Mouse (Mus musculus): ENCODE results near the gene Chac1. TPM values are rescaled to one million over a fixed set of nuclear protein-coding genes. Genes with fewer than 3 reads are reported as not detected.

The Chac1 gene
- polyA plus RNA-seq, 1 experiment, result 6.1 TPM

GRCm38 (mm10) chr2:119329123-119329817 is 21.8 kb upstream of the Chac1 start:
- peak; percentile 68 for DNase-seq (ENCODE audit: low read depth)
- TF ChIP-seq POLR2A (IDR thresholded peaks at IDR 0.05; ENCODE audit: borderline replicate concordance, extremely low read depth, insufficient read depth, insufficient read length, poor library complexity, severe bottlenecking) (no peak), CTCF (IDR thresholded peaks at IDR 0.05; ENCODE audit: borderline replicate concordance, extremely low read depth, insufficient read depth, insufficient read length) (no peak)

GRCm38 (mm10) chr2:119330795-119331194 is 20.2 kb upstream of the Chac1 start:
- TF ChIP-seq POLR2A (IDR thresholded peaks at IDR 0.05; ENCODE audit: borderline replicate concordance, extremely low read depth, insufficient read depth, insufficient read length, poor library complexity, severe bottlenecking), result no peak
- no peak for TF ChIP-seq CTCF (IDR thresholded peaks at IDR 0.05; ENCODE audit: borderline replicate concordance, extremely low read depth, insufficient read depth, insufficient read length)
- no peak for DNase-seq (ENCODE audit: low read depth)

- TF ChIP-seq CTCF (IDR thresholded peaks at IDR 0.05; ENCODE audit: borderline replicate concordance, extremely low read depth, insufficient read depth, insufficient read length) (no peak), POLR2A (IDR thresholded peaks at IDR 0.05; ENCODE audit: borderline replicate concordance, extremely low read depth, insufficient read depth, insufficient read length, poor library complexity, severe bottlenecking) (no peak)
- no peak for DNase-seq (ENCODE audit: low read depth)
These were observed 18.8 kb upstream of the Chac1 start for GRCm38 (mm10) chr2:119332177-119332661.

- TF ChIP-seq POLR2A (IDR thresholded peaks at IDR 0.05; ENCODE audit: borderline replicate concordance, extremely low read depth, insufficient read depth, insufficient read length, poor library complexity, severe bottlenecking) (no peak), CTCF (IDR thresholded peaks at IDR 0.05; ENCODE audit: borderline replicate concordance, extremely low read depth, insufficient read depth, insufficient read length) (no peak)
- DNase-seq (ENCODE audit: low read depth), result no peak
These were observed 16.9 kb upstream of the Chac1 start for GRCm38 (mm10) chr2:119334135-119334534.

GRCm38 (mm10) chr2:119334964-119335525 is 16.0 kb upstream of the Chac1 start:
- TF ChIP-seq CTCF (IDR thresholded peaks at IDR 0.05; ENCODE audit: borderline replicate concordance, extremely low read depth, insufficient read depth, insufficient read length), result no peak
- TF ChIP-seq POLR2A (IDR thresholded peaks at IDR 0.05; ENCODE audit: borderline replicate concordance, extremely low read depth, insufficient read depth, insufficient read length, poor library complexity, severe bottlenecking), result no peak
- DNase-seq (ENCODE audit: low read depth), result no peak

GRCm38 (mm10) chr2:119335535-119335934 is 15.5 kb upstream of the Chac1 start:
- TF ChIP-seq CTCF (IDR thresholded peaks at IDR 0.05; ENCODE audit: borderline replicate concordance, extremely low read depth, insufficient read depth, insufficient read length) (no peak), POLR2A (IDR thresholded peaks at IDR 0.05; ENCODE audit: borderline replicate concordance, extremely low read depth, insufficient read depth, insufficient read length, poor library complexity, severe bottlenecking) (no peak)
- no peak for DNase-seq (ENCODE audit: low read depth)

- no peak for DNase-seq (ENCODE audit: low read depth)
These were observed 15.0 kb upstream of the Chac1 start for GRCm38 (mm10) chr2:119336002-119336401.

GRCm38 (mm10) chr2:119336470-119336869 is 14.6 kb upstream of the Chac1 start:
- DNase-seq (ENCODE audit: low read depth), result no peak
- TF ChIP-seq POLR2A (IDR thresholded peaks at IDR 0.05; ENCODE audit: borderline replicate concordance, extremely low read depth, insufficient read depth, insufficient read length, poor library complexity, severe bottlenecking), result no peak
- TF ChIP-seq CTCF (IDR thresholded peaks at IDR 0.05; ENCODE audit: borderline replicate concordance, extremely low read depth, insufficient read depth, insufficient read length), result no peak

More at GRCm38 (mm10) chr2:119336002-119336401, 15.0 kb upstream of the Chac1 start:
- TF ChIP-seq POLR2A (IDR thresholded peaks at IDR 0.05; ENCODE audit: borderline replicate concordance, extremely low read depth, insufficient read depth, insufficient read length, poor library complexity, severe bottlenecking) (no peak), CTCF (IDR thresholded peaks at IDR 0.05; ENCODE audit: borderline replicate concordance, extremely low read depth, insufficient read depth, insufficient read length) (no peak)

GRCm38 (mm10) chr2:119337425-119338265 is 13.4 kb upstream of the Chac1 start:
- TF ChIP-seq POLR2A (IDR thresholded peaks at IDR 0.05; ENCODE audit: borderline replicate concordance, extremely low read depth, insufficient read depth, insufficient read length, poor library complexity, severe bottlenecking), result peak; percentile 53; the same call in 1 of the 2 replicates
- TF ChIP-seq CTCF (IDR thresholded peaks at IDR 0.05; ENCODE audit: borderline replicate concordance, extremely low read depth, insufficient read depth, insufficient read length), result peak; percentile 93

GRCm38 (mm10) chr2:119344537-119345138 is 6.4 kb upstream of the Chac1 start:
- DNase-seq (ENCODE audit: low read depth), result no peak
- no peak for TF ChIP-seq POLR2A (IDR thresholded peaks at IDR 0.05; ENCODE audit: borderline replicate concordance, extremely low read depth, insufficient read depth, insufficient read length, poor library complexity, severe bottlenecking)
- TF ChIP-seq CTCF (IDR thresholded peaks at IDR 0.05; ENCODE audit: borderline replicate concordance, extremely low read depth, insufficient read depth, insufficient read length), result no peak

More at GRCm38 (mm10) chr2:119337425-119338265, 13.4 kb upstream of the Chac1 start:
- peak; percentile 88 for DNase-seq (ENCODE audit: low read depth)

- no peak for DNase-seq (ENCODE audit: low read depth)
- no peak for TF ChIP-seq POLR2A (IDR thresholded peaks at IDR 0.05; ENCODE audit: borderline replicate concordance, extremely low read depth, insufficient read depth, insufficient read length, poor library complexity, severe bottlenecking)
- TF ChIP-seq CTCF (IDR thresholded peaks at IDR 0.05; ENCODE audit: borderline replicate concordance, extremely low read depth, insufficient read depth, insufficient read length), result no peak
These were observed 2.7 kb downstream of the Chac1 start for GRCm38 (mm10) chr2:119353707-119354106.

All from brain, embryonic 14.5 days (tissue).